Mouse (Mus musculus) Patski (cell line): ENCODE measurements around the gene Phb2. TPM values are rescaled to one million over a fixed set of nuclear protein-coding genes. Genes with fewer than 3 reads are reported as not detected.

Experiments used
- ATAC-seq: fragments of 100-300 bp; one replicate; pipeline ENCODE4 v1.8.0; 2021
- CTCF ChIA-PET: fragments of 350-600 bp; sonication (Branson Sonifier 250); formaldehyde crosslinking; loops from one replicate; lab custom pipeline; 2022; ENCODE audit warnings: inconsistent platforms; lab: Charles Lee
- POLR2A ChIA-PET: fragments of 350-600 bp; sonication (Branson Sonifier 250); formaldehyde crosslinking; loops from one replicate; lab custom pipeline; 2022; ENCODE audit warnings: antibody characterized with exemption, inconsistent platforms; lab: Charles Lee
- DNase-seq: peaks from one replicate; pipeline ENCODE4 v3.0.0-alpha.2; 2011; ENCODE audit warnings: low read depth, low spot score
- H3K27me3 ChIP-seq: fragments of 371-371 bp; one replicate; pipeline ENCODE4 v1.5.1; 2021
- CTCF ChIP-seq: fragments of 100-300 bp; IDR thresholded peaks from one replicate; pipeline ENCODE4 v1.5.1; 2021
- in situ Hi-C: fragments of 300-500 bp; cut with MboI; formaldehyde crosslinking; loops from 3 replicates; pipeline ENCODE4 v1.11.1; 2018; ENCODE audit warnings: low pct_unique_long_range_greater_than_20kb, mixed read lengths
- polyA plus RNA-seq: library from polyadenylated mRNA; unstranded; gene quantifications from one replicate; pipeline ENCODE4 v1.2.3, GENCODE M21; 2021

Gene Phb2
- polyA plus RNA-seq, 1 experiment from 2014 or later = 275 TPM

DNA sequence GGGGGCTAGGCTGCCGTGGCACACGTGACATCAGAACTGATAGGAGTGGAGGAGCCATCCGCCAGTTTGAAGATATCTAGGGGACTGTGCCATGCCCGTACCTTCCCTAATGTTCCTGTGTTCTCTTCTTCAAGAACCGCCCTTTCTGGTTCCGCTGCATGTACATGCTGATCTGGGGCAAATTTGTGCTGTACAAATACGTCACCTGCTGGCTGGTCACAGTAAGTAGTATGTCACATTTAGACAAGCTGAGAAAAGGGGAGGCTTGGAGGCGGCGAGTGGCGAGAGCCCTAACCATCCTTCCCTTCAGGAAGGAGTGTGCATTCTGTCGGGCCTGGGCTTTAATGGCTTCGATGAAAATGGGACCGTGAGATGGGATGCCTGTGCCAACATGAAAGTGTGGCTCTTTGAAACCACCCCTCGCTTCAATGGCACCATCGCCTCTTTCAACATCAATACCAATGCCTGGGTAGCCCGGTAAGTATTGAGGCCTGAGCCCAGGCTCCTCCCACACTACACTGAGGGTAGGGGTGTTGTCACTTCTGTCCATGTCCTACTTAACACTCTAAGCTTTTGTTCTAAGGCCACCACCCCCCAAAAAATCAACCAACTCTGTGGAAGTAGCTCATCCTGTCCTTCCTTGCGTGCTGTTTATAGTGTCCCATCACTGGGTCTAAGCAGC is 9.9 kb upstream of the Phb2 start:
- in situ Hi-C loops = no loop called here
- ATAC-seq (no peak), DNase-seq (no peak)
- CTCF ChIA-PET = interaction anchor here (0.8 to 4.7 kb wide), 17 partner anchors 9 to 68 kb away, joined by 3 to 32 read pairs (median 4); partner anchors contain the start of genes Emg1, Grcc10, Lpcat3 and Phb2
- no peaks in the 10 kb centered on the region for H3K27me3 ChIP-seq
- TF ChIP-seq CTCF = no peak
- POLR2A ChIA-PET = interaction anchor here (1.1 to 3.0 kb wide), 5 partner anchors 9 to 40 kb away, joined by 3 to 14 read pairs (median 3); partner anchors contain the start of genes Emg1, Lpcat3 and Phb2

DNA sequence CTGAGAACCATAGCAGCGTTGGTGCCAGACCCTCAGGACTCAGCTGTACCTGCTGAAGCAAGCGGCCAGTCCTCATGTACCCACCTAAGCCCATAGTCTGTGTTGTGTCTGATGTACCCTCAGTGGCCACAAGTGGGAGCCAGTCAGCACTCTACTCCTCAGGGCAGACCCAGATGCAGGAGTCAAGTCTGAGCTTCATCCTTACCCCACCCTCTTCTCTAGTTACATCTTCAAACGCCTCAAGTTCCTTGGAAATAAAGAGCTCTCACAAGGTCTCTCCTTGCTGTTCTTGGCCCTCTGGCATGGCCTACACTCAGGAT is 9.4 kb upstream of the Phb2 start:
- TF ChIP-seq CTCF = no peak
- DNase-seq (no peak), ATAC-seq (no peak)
- in situ Hi-C loops = no loop called here
- H3K27me3 ChIP-seq = no peaks in the 10 kb centered on the region
- ChIA-PET CTCF (interaction anchor here (0.6 to 4.7 kb wide), 18 partner anchors 9 to 218 kb away, joined by 3 to 32 read pairs (median 4); partner anchors contain the start of genes Emg1, Grcc10, Lpcat3 and Phb2), POLR2A (interaction anchor here (1.1 to 3.0 kb wide), 4 partner anchors 9 to 40 kb away, joined by 3 to 14 read pairs (median 3); partner anchors contain the start of genes Emg1, Lpcat3 and Phb2)

DNA sequence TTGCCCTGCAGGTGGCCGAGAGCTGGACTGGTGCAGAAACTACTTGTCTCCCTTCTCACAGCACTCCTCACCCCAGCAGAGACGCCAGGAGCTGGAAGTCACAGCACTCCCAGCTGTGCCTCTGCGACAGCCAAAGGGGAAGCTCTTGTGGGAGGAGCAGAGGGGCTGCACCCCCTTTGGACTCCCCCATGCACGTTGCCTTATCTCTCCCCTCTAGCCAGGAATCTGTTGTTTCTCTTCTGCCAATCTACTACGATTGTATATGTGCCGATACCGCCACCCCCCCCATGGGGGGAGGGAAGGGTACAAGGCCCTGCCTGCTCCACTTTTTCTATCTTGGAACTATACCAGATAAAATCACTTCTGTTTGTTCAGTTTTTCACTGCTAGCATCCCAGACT is 8.3 kb upstream of the Phb2 start:
- ChIA-PET CTCF (interaction anchor here (1.5 to 4.7 kb wide), 5 partner anchors 10 to 63 kb away, joined by 6 to 32 read pairs (median 9); partner anchors contain the start of gene Lpcat3), POLR2A (interaction anchor here (0.9 to 3.0 kb wide), 2 partner anchors 41 to 54 kb away, joined by 3 to 14 read pairs; partner anchors contain the start of gene Lpcat3)
- in situ Hi-C loops = no loop called here

DNA sequence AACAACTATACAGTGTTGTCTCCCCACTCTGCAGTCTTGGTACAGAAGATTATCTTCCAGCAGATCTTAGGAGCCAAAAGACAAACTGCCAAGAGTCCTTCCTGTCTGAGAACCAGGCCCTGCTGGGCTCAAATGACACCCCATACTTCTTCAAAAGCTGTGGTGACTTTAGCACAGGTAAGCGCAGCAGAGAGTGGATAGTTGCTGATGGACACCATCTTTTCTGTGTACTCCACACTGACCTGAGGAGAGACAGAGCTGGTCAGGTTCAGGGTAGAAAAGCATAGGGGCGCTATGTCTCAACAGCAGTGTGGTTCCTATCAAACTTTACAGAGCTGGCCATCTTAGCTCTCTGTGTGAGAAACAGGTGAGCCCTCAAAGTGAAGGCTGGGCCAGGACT is 7.7 kb upstream of the Phb2 start:
- ChIA-PET POLR2A (interaction anchor here (0.9 kb wide), 1 partner anchor 54 kb away, joined by 3 read pairs; no protein-coding TSS in a partner anchor), CTCF (interaction anchor here (0.6 to 4.5 kb wide), 4 partner anchors 11 to 37 kb away, joined by 3 to 32 read pairs (median 4); no protein-coding TSS in a partner anchor)
- no peak for DNase-seq
- TF ChIP-seq CTCF = no peak
- ATAC-seq = no peak
- in situ Hi-C loops = no loop called here
- H3K27me3 ChIP-seq = no peaks in the 10 kb centered on the region

More for the DNA sequence above, 8.3 kb upstream of the Phb2 start:
- TF ChIP-seq CTCF = no peak
- no peak for DNase-seq
- ATAC-seq = no peak
- no peaks in the 10 kb centered on the region for H3K27me3 ChIP-seq

DNA sequence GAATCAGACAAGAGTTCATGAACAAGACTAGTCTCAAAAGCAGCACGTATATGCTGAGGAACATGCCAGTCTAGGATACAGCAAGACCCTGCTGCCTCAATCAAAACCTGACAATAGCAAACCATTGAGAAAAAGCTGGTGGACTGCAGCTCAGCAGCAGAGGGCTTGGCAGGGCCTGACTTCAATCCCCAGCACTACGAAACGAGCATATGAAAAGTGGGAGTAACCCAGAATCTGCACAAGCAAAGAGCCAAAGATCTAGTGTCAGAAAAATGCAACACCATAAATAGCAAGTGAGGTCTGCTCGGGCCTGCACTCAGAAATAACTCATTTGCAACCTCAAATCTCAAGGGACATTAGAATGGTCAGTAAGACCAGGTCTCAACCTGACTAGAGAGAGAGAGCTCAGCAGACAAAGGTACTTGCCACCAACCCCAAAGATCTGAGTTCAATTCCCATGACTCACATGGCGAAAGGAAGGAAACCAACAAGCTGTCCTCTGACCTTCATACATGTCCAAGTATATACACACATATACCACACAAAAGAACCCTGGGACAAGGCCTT is 6.0 kb upstream of the Phb2 start:
- ChIA-PET CTCF (interaction anchor here (0.8 to 1.4 kb wide), 7 partner anchors 9 to 65 kb away, joined by 3 to 4 read pairs (median 4); no protein-coding TSS in a partner anchor), POLR2A (interaction anchor here (0.5 to 1.2 kb wide), 2 partner anchors 23 to 54 kb away, joined by 3 read pairs; no protein-coding TSS in a partner anchor)
- ATAC-seq = no peak
- H3K27me3 ChIP-seq = no peaks in the 10 kb centered on the region
- no peak for DNase-seq
- no peak for TF ChIP-seq CTCF
- in situ Hi-C loops = no loop called here

DNA sequence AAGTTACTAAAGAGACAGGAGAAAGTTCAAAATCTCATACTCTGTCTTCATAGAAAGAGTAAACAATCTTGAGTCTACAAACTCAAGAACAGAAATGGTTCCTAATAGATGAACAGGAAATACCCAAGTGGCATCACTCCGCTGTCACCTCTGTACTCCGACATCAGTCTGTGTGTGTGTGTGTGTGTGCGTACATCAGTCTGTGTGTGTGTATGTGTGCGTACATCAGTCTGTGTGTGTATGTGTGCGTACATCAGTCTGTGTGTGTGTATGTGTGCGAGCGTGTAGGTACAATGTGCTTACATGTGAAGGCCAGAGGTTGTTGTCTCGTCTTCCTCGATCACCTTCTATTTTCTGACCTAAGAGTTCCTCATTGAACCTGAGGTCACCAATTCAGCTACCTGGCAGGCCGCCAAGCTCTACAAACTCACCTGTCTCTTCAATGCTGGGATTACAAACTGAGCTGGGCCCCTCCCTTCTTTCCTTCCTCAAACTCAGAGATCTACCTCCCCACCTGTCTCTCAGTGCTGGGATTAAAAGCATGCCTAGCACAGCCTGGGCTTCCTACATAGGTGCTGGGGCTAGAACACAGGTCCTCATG is 3.7 kb upstream of the Phb2 start:
- ChIA-PET CTCF (interaction anchor here (0.7 to 1.2 kb wide), 2 partner anchors 46 to 215 kb away, joined by 4 read pairs; partner anchors contain the start of genes C1rl and Lpcat3), POLR2A (no interaction called here)
- H3K27me3 ChIP-seq = no peaks in the 10 kb centered on the region
- TF ChIP-seq CTCF = no peak
- in situ Hi-C loops = no loop called here
- ATAC-seq = no peak
- no peak for DNase-seq

DNA sequence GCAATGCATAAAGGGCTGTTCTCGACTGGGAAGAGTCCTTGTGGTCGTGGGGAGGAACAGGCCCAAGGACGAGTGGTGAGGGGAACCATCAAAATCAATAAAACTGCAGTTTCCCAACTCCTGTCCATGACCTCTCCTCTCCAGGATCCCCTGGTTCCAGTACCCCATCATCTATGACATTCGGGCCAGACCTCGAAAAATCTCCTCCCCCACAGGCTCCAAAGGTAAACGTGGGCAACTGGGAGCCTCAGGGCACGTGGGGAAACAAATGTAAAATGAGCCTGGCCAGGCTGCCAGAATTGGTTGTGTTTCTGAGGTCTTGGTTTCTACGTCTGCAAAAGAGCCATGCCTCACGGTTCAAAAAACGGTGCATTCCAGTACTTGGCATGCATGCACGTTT is 782 bp downstream of the Phb2 start:
- no peak for TF ChIP-seq CTCF
- POLR2A ChIA-PET = interaction anchor here (1.4 kb wide), 1 partner anchor 46 kb away, joined by 4 read pairs; no protein-coding TSS in a partner anchor
- H3K27me3 ChIP-seq = no peaks in the 10 kb centered on the region
- CTCF ChIA-PET = interaction anchor here (0.9 to 2.1 kb wide), 2 partner anchors 10 to 19 kb away, joined by 3 to 6 read pairs; no protein-coding TSS in a partner anchor
- in situ Hi-C loops = no loop called here
- ATAC-seq = no peak
- no peak for DNase-seq

DNA sequence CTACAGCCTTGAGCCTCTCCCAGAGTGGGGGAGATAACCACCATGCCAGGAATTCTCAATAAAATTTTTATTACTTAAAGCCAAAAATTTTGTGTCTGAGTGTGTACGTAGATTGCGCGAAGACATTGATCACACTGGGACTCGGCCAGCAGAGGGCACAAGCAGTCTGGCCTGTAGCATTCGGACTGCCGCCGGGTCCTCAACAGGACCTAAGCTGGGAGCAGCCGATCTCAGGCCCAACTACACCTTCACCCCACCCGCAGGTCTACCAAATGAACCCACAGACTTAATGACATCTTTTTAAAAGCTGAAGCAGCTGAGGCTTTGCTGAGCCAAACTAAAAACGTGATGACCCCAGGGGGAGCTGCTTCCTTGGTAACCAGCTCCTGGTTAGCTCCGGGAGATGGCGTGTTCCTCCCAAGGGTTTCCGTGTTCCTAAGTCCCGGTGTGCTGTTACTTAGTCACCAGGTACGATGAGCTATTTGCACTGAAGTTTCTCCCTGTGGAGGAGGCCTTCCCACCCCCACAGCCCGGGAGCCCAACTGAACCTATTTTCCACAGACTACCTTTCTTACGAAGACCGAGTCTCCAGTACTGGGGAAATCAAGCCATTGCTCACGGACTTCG is 4.8 kb downstream of the Phb2 start:
- in situ Hi-C loops = no loop called here
- ChIA-PET POLR2A (interaction anchor here (1.2 kb wide), 1 partner anchor 23 kb away, joined by 8 read pairs; the partner anchor contains the start of gene Grcc10), CTCF (interaction anchor here (1.1 to 2.2 kb wide), 6 partner anchors 11 to 62 kb away, joined by 3 to 7 read pairs (median 4); partner anchors contain the start of gene Grcc10)
- ATAC-seq (no peak), DNase-seq (no peak)
- no peak for TF ChIP-seq CTCF
- H3K27me3 ChIP-seq = no peaks in the 10 kb centered on the region

DNA sequence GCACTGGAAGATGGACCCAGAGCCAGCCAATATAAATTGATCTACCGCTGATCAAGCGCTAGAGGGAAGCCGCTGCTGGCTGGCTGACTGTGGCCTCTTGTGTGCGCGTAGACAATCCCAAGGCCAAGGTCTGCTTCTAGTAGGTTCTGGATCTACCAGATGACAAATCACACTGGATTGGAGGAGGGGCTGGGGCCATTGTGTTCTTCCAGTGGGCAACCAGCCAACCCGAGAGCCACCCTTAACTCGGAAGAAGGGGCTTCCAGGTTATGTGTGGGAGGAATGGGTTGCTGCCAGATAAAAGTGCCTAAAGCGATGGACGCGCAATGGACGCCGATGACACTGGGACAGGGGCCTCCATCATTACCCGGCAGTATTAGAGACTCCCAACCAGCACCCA is 5.8 kb downstream of the Phb2 start:
- no peak for TF ChIP-seq CTCF
- CTCF ChIA-PET = interaction anchor here (1.3 kb wide), 1 partner anchor 41 kb away, joined by 4 read pairs; no protein-coding TSS in a partner anchor
- DNase-seq (no peak), ATAC-seq (no peak)
- in situ Hi-C loops = no loop called here
- POLR2A ChIA-PET = no interaction called here
- H3K27me3 ChIP-seq = no peaks in the 10 kb centered on the region
